Mouse (Mus musculus): ENCODE measurements around the gene Vegfb. TPM values are rescaled to one million over a fixed set of nuclear protein-coding genes. Genes with fewer than 3 reads are reported as not detected.

Gene Vegfb
- polyA plus RNA-seq, 1 experiment = 68.5 TPM

GRCm38 (mm10) chr19:6934195-6934977 is 53.1 kb downstream of the Vegfb start, which contains the start of gene Kcnk4:
Gene Kcnk4 (minus strand): TSS chr19:6934515.
- Histone ChIP-seq H3K4me1 (peaks cover 49% of the 10 kb centered on the region), H3K9me3 (no peaks in the 10 kb centered on the region), H3K4me3 (replicated peaks) (peak within 1 kb of the TSS; percentile 89), H3K27me3 (replicated peaks) (peaks cover 59% of the 10 kb centered on the region), H3K36me3 (replicated peaks; ENCODE audit: low read length) (peaks cover 20% of the 10 kb centered on the region)
- TF ChIP-seq FLI1 (IDR thresholded peaks at IDR 0.05; ENCODE audit: low read length) = no peak
- TF ChIP-seq GATA1 (IDR thresholded peaks at IDR 0.05; ENCODE audit: borderline replicate concordance, low read length) = no peak

- Histone ChIP-seq H3K4me3 (replicated peaks) (peak overlapping the region; percentile 89), H3K9me3 (no peaks in the 10 kb centered on the region), H3K27me3 (replicated peaks) (peaks cover 65% of the 10 kb centered on the region), H3K36me3 (replicated peaks; ENCODE audit: low read length) (peaks cover 12% of the 10 kb centered on the region), H3K4me1 (peaks cover 44% of the 10 kb centered on the region)
- TF ChIP-seq FLI1 (IDR thresholded peaks at IDR 0.05; ENCODE audit: low read length) (no peak), GATA1 (IDR thresholded peaks at IDR 0.05; ENCODE audit: borderline replicate concordance, low read length) (no peak)
These were observed 53.8 kb downstream of the Vegfb start for GRCm38 (mm10) chr19:6933436-6934194.

GRCm38 (mm10) chr19:6933102-6933435 is 54.4 kb downstream of the Vegfb start:
- H3K9me3 ChIP-seq = no peaks in the 10 kb centered on the region
- peaks cover 6% of the 10 kb centered on the region for H3K36me3 ChIP-seq (replicated peaks; ENCODE audit: low read length)
- peaks cover 68% of the 10 kb centered on the region for H3K27me3 ChIP-seq (replicated peaks)
- no peak overlapping the region for H3K4me3 ChIP-seq (replicated peaks)
- peaks cover 44% of the 10 kb centered on the region for H3K4me1 ChIP-seq
- TF ChIP-seq FLI1 (IDR thresholded peaks at IDR 0.05; ENCODE audit: low read length) (no peak), GATA1 (IDR thresholded peaks at IDR 0.05; ENCODE audit: borderline replicate concordance, low read length) (no peak)

Other genes starting within 250 kb of the Vegfb start
- 32.8 and 44.2 TPM in 2 replicates for gene Rps6ka4, start 147.0 kb downstream of the Vegfb start, polyA plus RNA-seq (2012; ENCODE audit: insufficient read depth, low replicate concordance)
- 22.9 and 55.2 TPM in 2 replicates for gene Ccdc88b, start 129.4 kb downstream of the Vegfb start, polyA plus RNA-seq (2012; ENCODE audit: insufficient read depth, low replicate concordance)
- 107 and 147 TPM in 2 replicates for gene Trmt112, start 78.0 kb downstream of the Vegfb start, polyA plus RNA-seq (2012; ENCODE audit: insufficient read depth, low replicate concordance)
- gene Prdx5, start 77.5 kb downstream of the Vegfb start, polyA plus RNA-seq (2012; ENCODE audit: insufficient read depth, low replicate concordance) = 209 and 955 TPM in 2 replicates
- gene Esrra, start 65.8 kb downstream of the Vegfb start, polyA plus RNA-seq (2012; ENCODE audit: insufficient read depth, low replicate concordance) = 56.1 and 76.3 TPM in 2 replicates
- gene Catsperz, start 62.3 kb downstream of the Vegfb start, polyA plus RNA-seq (2012; ENCODE audit: insufficient read depth, low replicate concordance) = 0.83 TPM in 1 of 2 replicates, not detected in the other
- gene Kcnk4, start 53.1 kb downstream of the Vegfb start, polyA plus RNA-seq (2012; ENCODE audit: insufficient read depth, low replicate concordance) = 0.08 TPM in 1 of 2 replicates, not detected in the other
- gene Bad, start 45.8 kb downstream of the Vegfb start, polyA plus RNA-seq (2012; ENCODE audit: insufficient read depth, low replicate concordance) = 108 and 197 TPM in 2 replicates
- 112 and 118 TPM in 2 replicates for gene Gpr137, start 45.2 kb downstream of the Vegfb start, polyA plus RNA-seq (2012; ENCODE audit: insufficient read depth, low replicate concordance)
- gene Ppp1r14b, start 12.7 kb downstream of the Vegfb start, polyA plus RNA-seq (2012; ENCODE audit: insufficient read depth, low replicate concordance) = 310 and 626 TPM in 2 replicates
- gene Plcb3, start 11.2 kb downstream of the Vegfb start, polyA plus RNA-seq (2012; ENCODE audit: insufficient read depth, low replicate concordance) = 39.2 and 49.3 TPM in 2 replicates
- gene Fkbp2, start 7.2 kb downstream of the Vegfb start, polyA plus RNA-seq (2012; ENCODE audit: insufficient read depth, low replicate concordance) = 154 and 460 TPM in 2 replicates
- gene Dnajc4, start 4.9 kb upstream of the Vegfb start, polyA plus RNA-seq (2012; ENCODE audit: insufficient read depth, low replicate concordance) = 19.1 and 20.6 TPM in 2 replicates
- gene Nudt22, start 8.5 kb upstream of the Vegfb start, polyA plus RNA-seq (2012; ENCODE audit: insufficient read depth, low replicate concordance) = 6.7 and 9.1 TPM in 2 replicates
- gene Trpt1, start 8.5 kb upstream of the Vegfb start, polyA plus RNA-seq (2012; ENCODE audit: insufficient read depth, low replicate concordance) = 0.57 TPM in 1 of 2 replicates, not detected in the other
- 5,058 and 7,219 TPM in 2 replicates for gene Fermt3, start 31.8 kb upstream of the Vegfb start, polyA plus RNA-seq (2012; ENCODE audit: insufficient read depth, low replicate concordance)
- gene Stip1, start 52.3 kb upstream of the Vegfb start, polyA plus RNA-seq (2012; ENCODE audit: insufficient read depth, low replicate concordance) = 29.9 and 116 TPM in 2 replicates
- 9.2 and 14.0 TPM in 2 replicates for gene Macrod1, start 69.2 kb upstream of the Vegfb start, polyA plus RNA-seq (2012; ENCODE audit: insufficient read depth, low replicate concordance)
- gene Flrt1, start 118.1 kb upstream of the Vegfb start, polyA plus RNA-seq (2012; ENCODE audit: insufficient read depth, low replicate concordance) = not detected in 2 replicates
- gene Otub1, start 218.7 kb upstream of the Vegfb start, polyA plus RNA-seq (2012; ENCODE audit: insufficient read depth, low replicate concordance) = 111 and 112 TPM in 2 replicates
- 446 and 491 TPM in 2 replicates for gene Cox8a, start 230.0 kb upstream of the Vegfb start, polyA plus RNA-seq (2012; ENCODE audit: insufficient read depth, low replicate concordance)